Mouse (Mus musculus) ES-E14 (cell line): ENCODE measurements at regions not wholly inside any gene's neighbourhood (a gene's known extent, or its start where the extent isn't known, plus 50 kb on each side); places are given as distances from the start of the nearest gene placed in this dataset.

Experiments used
- DNase-seq: peaks from one replicate; pipeline ENCODE4 v3.0.0-alpha.2; 2013; ENCODE audit warnings: low read depth, low spot score
- H3K27ac ChIP-seq: 2 replicates; pipeline ENCODE4 v1.5.1; 2012; ENCODE audit warnings: low read depth, mild to moderate bottlenecking, low read length, moderate library complexity, mixed read lengths; ENCODE audit not compliant: poor library complexity, insufficient read depth, severe bottlenecking
- H3K36me3 ChIP-seq: 2 replicates; pipeline ENCODE4 v1.6.1; 2012; ENCODE audit warnings: mild to moderate bottlenecking, low read length, moderate library complexity, mixed read lengths; ENCODE audit not compliant: control insufficient read depth, poor library complexity, insufficient read depth, severe bottlenecking
- H3K4me1 ChIP-seq, 2 experiments: fragments of 150-350 bp in 1 of 2; sonication (generic) in 1 of 2; 2 replicates each; pipeline ENCODE4 v1.6.1; 2012; ENCODE audit warnings: low read length in 2 of 2, mild to moderate bottlenecking in 1 of 2, mixed read lengths in 1 of 2; ENCODE audit not compliant: control insufficient read depth in 2 of 2, insufficient read depth in 2 of 2, poor library complexity in 1 of 2
- H3K4me3 ChIP-seq, 2 experiments: fragments of 150-350 bp in 1 of 2; sonication (generic) in 1 of 2; 2 replicates each; pipeline ENCODE4 v1.5.1; 2012; ENCODE audit warnings: low read length in 2 of 2, low read depth in 1 of 2, mild to moderate bottlenecking in 1 of 2, mixed read lengths in 1 of 2; ENCODE audit not compliant: insufficient read depth in 1 of 2, poor library complexity in 1 of 2, severe bottlenecking in 1 of 2
- H3K9ac ChIP-seq: 2 replicates; pipeline ENCODE4 v1.6.1; 2012; ENCODE audit warnings: low read depth, mild to moderate bottlenecking, low read length, mixed read lengths; ENCODE audit not compliant: poor library complexity, insufficient read depth, severe bottlenecking
- H3K9me3 ChIP-seq: fragments of 150-350 bp; sonication (generic); 2 replicates; pipeline ENCODE4 v1.6.1; 2012; ENCODE audit warnings: low read depth, mild to moderate bottlenecking, low read length; ENCODE audit not compliant: control insufficient read depth, insufficient read depth
- CHD2 ChIP-seq: IDR thresholded peaks from 2 replicates; pipeline ENCODE4 v1.6.1; 2014; ENCODE audit warnings: mild to moderate bottlenecking, low read depth, low read length, inconsistent platforms
- HCFC1 ChIP-seq: IDR thresholded peaks from 2 replicates; pipeline ENCODE4 v1.6.1; 2012; ENCODE audit warnings: low read length, inconsistent platforms, borderline replicate concordance; ENCODE audit not compliant: insufficient read depth
- MAFK ChIP-seq: IDR thresholded peaks from 2 replicates; pipeline ENCODE4 v1.6.1; 2014; ENCODE audit warnings: mild to moderate bottlenecking, low read depth, low read length, inconsistent platforms; ENCODE audit not compliant: insufficient read depth
- ZC3H11A ChIP-seq: IDR thresholded peaks from 2 replicates; pipeline ENCODE4 v1.6.1; 2012; ENCODE audit warnings: low read depth, mild to moderate bottlenecking, inconsistent platforms, low read length, borderline replicate concordance
- ZNF384 ChIP-seq: IDR thresholded peaks from 2 replicates; pipeline ENCODE4 v1.6.1; 2012; ENCODE audit warnings: low read depth, low read length, inconsistent platforms
- in situ Hi-C, 2 experiments: fragments of 600-800 bp; cut with MboI; formaldehyde crosslinking; loops; one replicate each; pipeline ENCODE4 v1.15.1; 2025; ENCODE audit warnings: low sequenced_read_pairs in 2 of 2, inconsistent platforms in 1 of 2; ENCODE audit not compliant: unreplicated experiment in 2 of 2

DNA sequence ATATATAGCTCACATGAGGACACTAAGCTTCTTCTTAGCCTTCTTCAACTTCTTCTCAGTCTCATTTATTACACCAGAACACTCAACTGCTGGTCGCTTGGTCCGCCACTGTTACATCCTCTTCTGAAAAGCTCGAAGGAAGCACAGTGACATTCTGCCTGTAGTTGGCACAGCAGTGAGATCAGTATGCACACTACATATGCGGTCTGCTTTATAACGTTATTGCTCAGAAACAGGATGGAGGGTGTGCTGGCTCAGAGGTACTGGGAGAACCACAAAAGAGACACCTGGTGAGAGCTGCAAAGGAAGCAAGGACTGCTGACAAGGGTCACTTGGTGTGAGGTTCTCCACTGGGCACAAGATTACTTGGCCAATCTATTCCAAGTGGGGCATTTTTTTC lies 179.5 kb downstream of the Ets1 start:
- Histone ChIP-seq H3K9ac (no peak overlapping the region), H3K4me1 (no peaks in the 10 kb centered on the region), H3K4me3 (no peak overlapping the region), H3K9me3 (no peaks in the 10 kb centered on the region), H3K27ac (no peak overlapping the region), H3K36me3 (no peaks in the 10 kb centered on the region)
- TF ChIP-seq CHD2 (no peak), ZNF384 (no peak), HCFC1 (no peak), MAFK (no peak), ZC3H11A (no peak)
- DNase-seq, result no peak
- in situ Hi-C loops, result no loop called here

DNA sequence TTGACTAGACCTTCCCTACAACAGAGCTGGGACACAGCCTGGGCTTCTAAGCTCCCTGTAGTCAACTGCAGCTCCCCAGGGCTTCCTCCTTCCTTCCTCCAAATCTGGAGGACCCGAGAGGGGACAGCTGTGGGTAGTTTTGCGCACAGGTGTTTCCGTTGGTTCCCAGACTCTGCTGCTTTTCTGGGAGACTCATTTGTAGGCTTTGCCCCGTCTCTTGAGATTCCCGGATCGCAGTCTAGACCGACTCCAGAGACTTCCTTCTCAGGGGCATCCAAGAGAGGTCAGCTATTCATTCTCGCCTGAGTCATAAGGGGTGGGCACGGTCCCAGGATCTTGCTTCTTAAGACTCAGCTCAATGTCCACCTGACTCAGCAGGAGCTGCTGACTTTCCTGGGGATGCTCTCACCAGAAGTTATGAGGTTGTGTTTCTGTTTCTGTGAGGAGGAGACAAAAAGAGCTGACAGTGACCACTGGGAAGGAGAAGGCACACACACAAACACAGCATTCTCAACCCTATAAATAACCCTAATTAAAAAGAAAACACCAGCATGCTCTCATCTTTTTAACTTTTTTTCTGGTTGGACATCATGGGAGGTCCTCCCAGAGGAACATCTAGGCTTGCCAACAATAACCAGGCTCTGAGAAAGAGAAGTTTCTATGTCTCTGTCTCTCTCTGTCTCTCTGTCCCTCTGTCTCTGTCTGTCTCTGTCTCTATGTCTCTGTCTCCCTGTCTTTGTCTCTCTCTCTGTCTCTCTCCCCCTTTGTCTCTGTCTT lies 180.8 kb downstream of the Ets1 start:
- Histone ChIP-seq H3K27ac (no peak overlapping the region), H3K4me3 (no peak overlapping the region), H3K4me1 (no peaks in the 10 kb centered on the region), H3K9ac (no peak overlapping the region), H3K36me3 (no peaks in the 10 kb centered on the region), H3K9me3 (no peaks in the 10 kb centered on the region)
- TF ChIP-seq HCFC1 (no peak), ZNF384 (no peak), MAFK (no peak), ZC3H11A (no peak), CHD2 (no peak)
- no peak for DNase-seq
- in situ Hi-C loops, result no loop called here

DNA sequence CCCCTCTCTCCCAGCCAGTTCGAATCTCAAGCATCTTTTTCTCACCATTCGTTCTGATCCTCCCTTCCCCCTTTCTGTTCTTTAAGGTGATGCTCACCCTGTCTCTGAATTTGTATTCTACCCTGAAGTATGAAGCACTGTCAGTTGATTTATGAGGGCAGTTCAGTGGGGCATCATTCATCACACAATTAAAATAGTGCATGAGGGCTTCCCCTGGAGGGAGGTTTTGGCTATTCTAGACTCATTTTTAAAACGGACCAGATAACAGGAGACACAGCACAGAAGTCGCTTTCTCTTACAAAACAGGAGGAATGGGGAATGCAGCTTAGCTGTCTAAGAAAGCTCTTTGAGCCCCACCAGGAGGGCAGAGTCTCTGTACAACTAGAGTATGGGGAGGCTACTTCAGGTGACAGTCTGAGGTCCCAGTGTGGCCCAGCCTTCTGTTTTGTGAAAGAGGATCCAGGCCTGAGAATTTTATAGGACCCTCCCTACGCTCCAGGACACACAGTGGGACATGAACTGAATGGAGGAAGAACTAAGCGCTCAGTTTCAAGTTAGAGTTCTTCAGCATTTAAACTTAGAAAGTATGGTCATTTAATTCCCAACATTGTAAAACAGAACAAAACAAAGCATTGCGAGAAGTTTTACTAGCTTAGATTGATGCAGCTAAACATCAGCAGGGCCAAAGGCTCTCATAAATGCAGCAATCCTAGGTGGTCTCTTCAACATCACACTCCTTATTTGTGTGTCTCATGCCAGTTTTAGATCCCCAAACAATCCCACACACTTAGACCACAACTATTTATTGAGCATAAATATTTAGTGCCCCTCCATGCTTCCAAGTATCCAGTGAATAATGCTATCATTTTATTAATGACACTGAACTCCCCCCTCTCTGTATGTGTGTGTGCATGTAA lies 181.7 kb downstream of the Ets1 start:
- Histone ChIP-seq H3K4me1 (no peaks in the 10 kb centered on the region), H3K36me3 (no peaks in the 10 kb centered on the region), H3K9me3 (no peaks in the 10 kb centered on the region), H3K27ac (no peak overlapping the region), H3K4me3 (no peak overlapping the region), H3K9ac (no peak overlapping the region)
- in situ Hi-C loops, result no loop called here
- no peak for TF ChIP-seq ZNF384
- TF ChIP-seq HCFC1, result no peak
- no peak for TF ChIP-seq ZC3H11A
- TF ChIP-seq CHD2, result no peak
- TF ChIP-seq MAFK, result no peak
- no peak for DNase-seq

DNA sequence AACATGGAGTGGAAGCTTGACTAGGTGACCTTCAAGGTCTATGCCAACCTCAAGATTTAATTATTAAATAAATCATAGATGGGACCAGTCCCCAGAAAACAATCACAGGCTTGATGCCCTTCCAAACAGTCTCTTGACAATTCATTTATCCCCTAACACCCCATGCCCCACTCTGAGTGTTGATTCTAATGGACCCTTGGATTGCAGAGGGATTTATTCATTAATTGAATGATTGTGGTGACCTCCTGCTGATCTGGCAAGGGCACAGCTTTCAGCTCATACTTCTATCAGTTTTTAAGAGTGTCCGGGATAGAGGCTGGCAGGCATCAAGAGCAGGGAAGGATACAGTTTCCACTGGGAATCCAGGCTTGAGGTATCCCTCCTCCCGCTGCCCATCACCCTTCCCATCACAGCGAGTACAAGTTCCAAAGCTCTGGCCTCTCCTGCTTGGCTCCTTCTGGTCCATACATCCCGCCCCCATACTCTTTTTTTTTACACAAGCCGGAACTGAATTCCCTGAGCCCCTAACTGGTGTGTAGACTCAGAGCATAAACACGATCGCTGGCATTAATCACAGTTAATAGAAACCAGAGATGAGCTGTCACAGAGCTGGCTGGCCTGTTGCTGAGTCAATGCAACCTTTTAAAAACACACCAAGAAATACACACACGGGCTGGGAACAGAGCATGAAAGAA lies 187.6 kb downstream of the Ets1 start:
- Histone ChIP-seq H3K9ac (no peak overlapping the region), H3K36me3 (no peaks in the 10 kb centered on the region), H3K4me3 (no peak overlapping the region), H3K4me1 (no peaks in the 10 kb centered on the region), H3K27ac (no peak overlapping the region), H3K9me3 (no peaks in the 10 kb centered on the region)
- TF ChIP-seq ZC3H11A, result no peak
- TF ChIP-seq HCFC1, result no peak
- no peak for DNase-seq
- in situ Hi-C loops, result no loop called here
